Mouse (Mus musculus): ENCODE data around the gene Wdtc1.

Gene Wdtc1

GRCm38 (mm10) chr4:133282656-133283055 is 70.6 kb downstream of the Wdtc1 start:
- DNase-seq (ENCODE audit: low read depth, low spot score): no peak

GRCm38 (mm10) chr4:133281951-133282481 is 71.3 kb downstream of the Wdtc1 start:
- peak; percentile 62 for DNase-seq (ENCODE audit: low read depth, low spot score)

GRCm38 (mm10) chr4:133281513-133281912 is 71.8 kb downstream of the Wdtc1 start:
- no peak for DNase-seq (ENCODE audit: low read depth, low spot score)

DNA sequence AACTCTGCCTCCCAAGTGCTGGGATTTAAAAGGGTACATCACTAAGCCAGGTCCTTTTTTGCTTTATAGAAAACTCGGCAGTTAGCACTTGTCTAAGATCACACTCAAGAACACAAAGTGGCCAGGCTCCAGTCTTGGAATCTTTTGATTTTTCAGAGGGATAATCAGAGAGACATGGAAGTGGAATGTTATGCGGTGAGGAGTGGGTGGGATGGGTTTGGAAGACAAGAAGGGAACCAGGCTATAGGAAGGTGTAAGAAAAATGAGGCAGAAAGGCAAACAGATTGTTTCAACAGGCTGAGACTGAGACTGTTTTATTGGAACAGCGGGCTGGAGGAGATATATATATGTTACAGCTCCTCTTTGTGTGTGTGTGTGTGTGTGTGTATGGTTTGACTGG is 74.8 kb downstream of the Wdtc1 start:
- DNase-seq (ENCODE audit: low read depth, low spot score): no peak

DNA sequence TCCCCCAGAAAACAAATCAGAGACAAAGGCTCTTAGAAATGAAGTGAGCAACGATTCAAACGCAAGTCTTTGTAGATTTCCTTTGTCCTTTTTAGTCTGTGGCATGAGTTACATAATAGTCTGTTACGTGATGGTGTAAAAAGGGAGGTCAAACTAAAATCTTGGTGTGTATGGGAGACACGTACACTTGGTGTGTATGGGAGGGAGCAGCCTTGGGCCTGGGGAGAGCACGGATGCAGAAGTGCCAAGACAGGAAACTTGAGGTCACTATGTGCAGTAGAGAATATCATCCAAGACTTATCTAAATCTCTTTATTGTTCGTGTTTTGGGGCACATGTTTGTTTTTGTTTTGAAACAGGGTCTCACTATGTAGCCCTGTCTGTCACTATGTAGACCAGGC is 75.2 kb downstream of the Wdtc1 start:
- no peak for DNase-seq (ENCODE audit: low read depth, low spot score)

DNA sequence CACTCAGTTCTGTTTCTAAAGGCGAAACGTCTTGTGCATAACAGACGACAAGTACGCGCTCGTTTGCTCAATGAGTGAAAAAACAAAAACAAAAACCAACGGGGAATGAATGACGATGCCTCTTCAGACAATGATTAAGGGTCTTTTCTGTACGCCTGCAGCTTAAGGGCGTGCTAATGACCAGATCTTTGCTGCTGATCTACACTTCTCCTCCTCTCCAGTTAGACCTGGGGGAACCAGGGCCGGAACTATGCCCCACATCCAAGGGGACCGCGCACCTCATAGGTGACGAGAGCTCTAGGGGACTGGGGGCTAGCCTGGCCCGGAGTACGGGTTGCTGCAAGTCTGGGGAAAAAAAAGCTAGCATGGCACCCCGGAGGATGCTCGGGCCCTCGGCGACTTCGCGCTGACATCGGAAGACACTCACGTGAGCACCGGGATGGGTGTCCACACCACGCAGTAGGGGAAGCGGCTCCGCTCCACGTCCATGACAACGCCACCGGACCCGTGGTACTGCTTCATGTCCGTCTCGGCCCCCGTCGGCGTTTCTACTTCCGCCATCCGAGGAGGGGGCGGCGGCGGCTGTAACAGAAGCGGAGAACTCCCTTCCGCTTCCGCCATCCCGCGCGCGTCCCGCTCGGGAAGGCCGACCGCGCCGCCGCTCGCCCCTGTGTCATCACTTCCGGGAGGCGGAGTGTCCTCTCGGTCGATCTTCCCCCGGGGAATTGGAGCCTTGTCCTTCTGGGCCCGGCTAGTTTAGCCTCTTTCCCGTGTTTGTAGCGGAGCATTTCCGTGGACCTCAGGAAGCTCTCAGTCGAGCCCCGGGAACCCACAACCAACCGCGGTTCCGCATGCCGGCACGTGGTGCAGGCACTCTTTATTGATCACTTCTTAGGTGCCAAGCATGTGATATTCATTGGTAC is 75.9 kb downstream of the Wdtc1 start, which contains the start of gene Tmem222:
Tmem222 (minus strand) TSS at position 689 of the 923 bp plus-strand sequence.
- DNase-seq (ENCODE audit: low read depth, low spot score): peak; percentile 98

DNA sequence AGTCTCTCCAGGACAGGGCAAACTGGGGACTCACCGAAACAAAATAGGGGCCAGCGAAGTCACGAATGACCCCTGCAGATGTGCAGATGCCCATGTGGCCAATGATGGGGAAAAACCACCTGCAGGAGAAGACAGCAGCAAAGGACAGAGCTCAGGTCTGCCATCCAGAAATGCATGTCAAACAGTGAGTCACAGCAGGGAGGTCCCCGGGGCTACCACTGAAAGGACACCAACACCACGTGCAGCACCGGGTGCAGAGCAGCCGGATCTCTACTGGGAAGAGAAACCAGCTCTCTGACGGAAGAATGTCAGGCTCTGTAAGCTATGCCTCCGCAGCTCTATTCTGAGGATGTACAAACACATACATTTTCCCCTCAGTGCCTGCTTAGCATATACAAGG is 82.4 kb downstream of the Wdtc1 start:
- DNase-seq (ENCODE audit: low read depth, low spot score): peak; percentile 12

- no peak for DNase-seq (ENCODE audit: low read depth, low spot score)
Observed at GRCm38 (mm10) chr4:133269596-133269995, 83.7 kb downstream of the Wdtc1 start.

GRCm38 (mm10) chr4:133268931-133269330 is 84.3 kb downstream of the Wdtc1 start:
- no peak for DNase-seq (ENCODE audit: low read depth, low spot score)

DNA sequence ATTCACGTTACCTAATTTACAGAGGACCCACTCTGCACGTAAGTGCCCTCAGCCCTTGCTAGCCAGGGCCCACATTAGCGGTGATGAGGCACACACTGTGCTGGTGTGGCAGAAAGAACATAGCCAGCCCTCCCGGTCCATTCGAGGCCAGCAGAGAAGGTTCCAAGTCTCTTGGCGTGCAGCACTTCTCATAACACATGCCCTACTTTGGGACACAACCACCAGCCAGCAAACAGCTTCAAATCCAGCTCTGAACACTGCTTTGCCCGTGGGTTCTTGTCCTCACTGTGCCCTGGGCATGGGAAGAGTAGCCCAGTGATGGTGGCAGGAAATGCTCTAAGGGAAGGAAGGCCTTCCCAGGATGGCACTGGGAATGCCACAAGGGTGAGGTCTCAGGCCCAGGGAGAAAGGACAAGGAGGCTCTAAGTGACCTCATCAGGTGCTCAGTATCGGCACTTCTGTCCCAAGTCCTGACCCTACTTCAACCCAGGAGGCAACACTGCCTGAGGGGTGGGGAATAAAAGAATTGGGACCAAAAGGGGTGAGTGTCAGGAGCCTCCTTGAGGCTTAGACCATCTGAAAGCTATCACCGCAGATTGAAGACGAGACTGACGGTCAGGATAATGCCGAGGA is 86.9 kb downstream of the Wdtc1 start:
- no peak for DNase-seq (ENCODE audit: low read depth, low spot score)

DNA sequence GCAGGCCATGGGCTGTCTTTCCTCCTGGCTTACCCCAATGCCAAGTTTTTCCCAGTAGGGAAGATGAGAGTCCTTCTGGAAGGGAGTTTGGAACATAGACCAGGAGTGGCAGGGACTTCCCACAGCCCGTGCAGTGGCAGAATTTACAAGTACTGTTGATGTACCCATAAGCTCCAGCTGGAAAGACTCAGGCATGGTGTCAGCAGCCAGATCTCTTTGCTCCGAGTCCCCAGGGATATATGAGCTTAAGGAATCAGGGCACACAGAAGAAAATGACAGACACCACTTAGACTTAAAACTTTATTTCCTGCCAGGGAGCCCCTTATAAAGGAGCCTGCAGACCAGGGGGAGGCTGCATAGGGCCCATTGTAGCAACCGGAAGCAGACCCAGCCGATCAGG is 87.5 kb downstream of the Wdtc1 start:
- DNase-seq (ENCODE audit: low read depth, low spot score): peak; percentile 13

DNA sequence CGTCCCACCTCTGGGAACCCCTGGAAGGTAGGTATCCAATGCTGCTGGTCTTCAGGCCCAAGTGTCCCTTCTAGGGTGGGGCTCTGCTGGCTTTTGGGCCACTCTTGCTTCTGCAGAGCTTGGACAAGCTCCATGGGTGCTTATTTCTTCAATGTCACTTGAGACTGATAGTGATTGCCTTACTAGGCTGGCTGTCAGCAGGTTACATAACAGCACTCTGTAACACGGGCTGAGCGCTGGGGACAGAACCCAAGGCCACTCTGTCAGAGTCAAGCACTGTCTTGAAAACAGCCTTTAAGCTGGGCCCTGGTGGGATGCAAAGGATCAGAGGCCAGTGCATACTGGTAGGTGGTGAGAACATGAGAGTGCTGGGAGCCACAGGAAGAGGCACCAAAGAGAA is 88.0 kb downstream of the Wdtc1 start:
- DNase-seq (ENCODE audit: low read depth, low spot score): peak; percentile 10

GRCm38 (mm10) chr4:133264559-133264958 is 88.7 kb downstream of the Wdtc1 start:
- no peak for DNase-seq (ENCODE audit: low read depth, low spot score)

DNA sequence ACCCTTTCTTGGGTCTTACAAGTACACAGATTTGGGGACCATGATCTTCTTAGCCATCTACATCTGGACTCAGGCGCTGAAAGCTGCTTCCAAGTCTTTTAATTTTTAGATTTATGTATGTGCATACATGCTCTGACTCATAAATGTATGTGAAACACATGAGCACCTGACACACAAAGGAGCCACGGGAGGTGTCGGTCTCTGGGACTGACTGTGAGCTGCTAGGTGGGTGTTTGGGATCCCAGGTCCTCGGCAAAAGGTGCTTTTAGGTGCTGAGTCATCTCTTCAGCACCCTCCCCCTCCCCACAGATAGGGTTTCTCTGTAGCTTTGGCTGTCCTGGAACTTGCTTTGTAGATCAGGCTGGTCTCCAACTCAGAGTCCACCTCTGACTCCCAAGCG is 89.5 kb downstream of the Wdtc1 start:
- peak; percentile 7 for DNase-seq (ENCODE audit: low read depth, low spot score)

GRCm38 (mm10) chr4:133262882-133263281 is 90.4 kb downstream of the Wdtc1 start, which contains the start of gene Sytl1:
Gene Sytl1, minus strand, starts transcription at chr4:133263113.
- peak; percentile 6 for DNase-seq (ENCODE audit: low read depth, low spot score)

DNA sequence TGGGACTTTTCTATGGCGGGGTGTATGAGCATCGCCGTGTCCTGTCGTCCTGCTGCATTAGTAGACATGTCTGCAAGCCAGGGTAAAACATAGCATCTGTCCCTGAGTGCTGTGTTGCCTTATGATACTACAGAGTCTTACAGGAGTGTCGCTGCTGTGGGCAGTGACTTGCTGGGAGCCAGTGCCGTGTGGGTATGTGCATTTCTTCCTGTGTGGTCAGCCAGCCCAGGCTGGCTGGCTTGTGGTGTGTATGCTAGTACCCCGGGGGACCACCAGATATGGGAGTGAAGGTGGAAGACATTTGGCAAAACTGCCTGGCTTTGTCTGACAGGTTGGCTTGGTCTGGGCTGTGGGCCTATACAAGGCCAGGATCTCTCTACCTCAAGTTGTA is 90.9 kb downstream of the Wdtc1 start:
- no peak for DNase-seq (ENCODE audit: low read depth, low spot score)

DNA sequence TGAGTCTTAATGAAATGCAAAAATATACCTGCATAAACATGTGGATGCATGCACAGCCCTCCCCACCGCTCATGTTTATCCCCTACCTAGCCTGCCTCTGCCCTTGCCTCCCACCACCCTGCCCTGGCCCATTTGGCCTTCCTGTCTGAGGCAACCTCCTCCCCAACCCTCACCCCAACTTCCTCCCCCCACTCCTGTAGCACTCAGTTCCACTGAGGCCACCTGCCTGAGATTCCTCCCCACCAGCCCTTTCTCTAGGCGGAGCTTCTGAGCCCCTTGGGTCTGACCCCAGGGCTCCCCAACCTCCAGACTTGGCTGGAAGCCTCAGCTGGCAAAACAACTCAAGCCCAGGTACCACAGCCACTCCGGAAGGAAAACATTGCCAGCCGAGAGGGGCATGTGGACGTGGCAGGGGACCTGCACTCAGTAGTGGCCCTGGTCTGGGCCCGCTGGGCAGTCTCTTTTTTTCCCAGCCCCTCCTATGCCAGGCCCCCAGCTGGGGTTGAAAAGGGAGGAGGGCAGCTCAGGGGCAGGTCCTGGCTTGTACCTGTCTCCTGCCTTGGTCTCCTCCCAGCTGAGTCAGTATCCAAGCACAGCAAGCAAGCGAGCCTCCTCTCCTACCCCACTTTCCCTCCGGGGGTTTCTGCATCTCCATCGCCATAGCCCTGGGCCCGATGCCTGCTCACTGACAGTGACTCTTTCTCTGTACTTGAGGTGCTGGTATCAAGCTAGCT is 91.5 kb downstream of the Wdtc1 start:
- no peak for DNase-seq (ENCODE audit: low read depth, low spot score)

DNA sequence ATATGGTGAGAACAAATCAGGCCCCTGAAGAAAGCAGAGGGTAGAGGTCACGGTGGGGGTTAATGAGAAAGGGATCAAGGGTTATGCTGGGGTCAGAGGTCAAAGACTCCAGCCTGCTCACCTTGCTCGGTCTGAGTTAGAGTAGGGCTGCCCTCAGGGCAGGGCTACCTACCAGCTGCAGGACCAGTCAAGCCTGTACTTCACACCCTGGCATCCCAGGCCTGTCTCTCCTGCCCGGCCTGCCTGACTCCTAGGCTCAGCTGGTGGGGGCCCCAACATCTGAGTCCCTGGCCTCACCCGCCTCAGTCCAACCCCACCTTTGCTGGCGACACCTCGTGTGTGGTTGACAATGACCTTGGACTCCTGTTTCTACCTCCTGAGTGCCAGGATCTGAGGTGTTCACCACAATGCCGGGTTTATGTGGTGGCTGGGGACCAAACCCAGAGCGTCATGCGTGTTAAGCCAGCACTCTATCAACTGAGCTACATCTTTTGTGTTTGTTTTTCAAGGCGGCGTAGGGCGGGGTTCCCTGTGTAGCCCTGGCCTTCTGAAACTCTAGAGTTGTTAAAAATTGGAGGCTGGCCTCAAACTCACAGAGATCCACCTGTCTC is 95.4 kb downstream of the Wdtc1 start:
- DNase-seq (ENCODE audit: low read depth, low spot score): no peak

DNA sequence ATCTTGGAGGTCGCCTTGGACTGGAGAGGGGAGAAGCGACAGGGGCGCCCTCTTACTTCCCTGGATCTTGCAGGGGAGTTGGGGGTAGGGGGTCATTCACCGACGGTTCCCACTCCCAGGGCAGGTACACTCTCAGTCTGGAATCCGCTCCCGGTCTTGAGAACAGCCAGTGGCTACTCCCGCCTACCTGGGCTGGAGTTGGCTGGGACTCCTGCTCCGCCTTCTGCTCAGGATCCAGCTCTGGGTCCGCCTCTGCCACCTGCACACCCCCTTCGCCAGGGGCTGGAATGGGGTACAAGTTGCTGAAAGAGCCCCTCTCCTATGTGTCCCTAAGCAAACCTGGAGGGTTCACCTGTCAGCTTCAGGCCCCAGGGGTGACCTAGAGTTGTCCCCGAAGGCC is 96.1 kb downstream of the Wdtc1 start:
- no peak for DNase-seq (ENCODE audit: low read depth, low spot score)

- DNase-seq (ENCODE audit: low read depth, low spot score): peak; percentile 21
Observed at GRCm38 (mm10) chr4:133256820-133257219, 96.5 kb downstream of the Wdtc1 start.

- DNase-seq (ENCODE audit: low read depth, low spot score): no peak
Observed at GRCm38 (mm10) chr4:133255392-133255791, 97.9 kb downstream of the Wdtc1 start.
